Mouse (Mus musculus) midbrain, embryonic 14.5 days (tissue): Measurements from ENCODE around the gene Syn3. TPM values are rescaled to one million over a fixed set of nuclear protein-coding genes. Genes with fewer than 3 reads are reported as not detected.

Source experiments
- ATAC-seq: fragments of 200-750 bp; cut with Nextera tagmentation; 2 replicates; pipeline ENCODE4 v1.8.0; 2017; ENCODE audit warnings: moderate number of reproducible peaks, moderate library complexity; ENCODE audit not compliant: low FRiP score, low TSS enrichment
- DNase-seq: peaks from one replicate; pipeline ENCODE4 v3.0.0-alpha.2; 2015
- H3K27ac ChIP-seq: fragments of 300-500 bp; sonication (generic); replicated peaks from 2 replicates; pipeline ENCODE4 v1.5.1; 2014; ENCODE audit warnings: mild to moderate bottlenecking, low read depth, low read length, moderate library complexity
- H3K27me3 ChIP-seq: fragments of 300-500 bp; sonication (generic); 2 replicates; pipeline ENCODE4 v1.6.1; 2014; ENCODE audit warnings: low read length, control low read depth, mixed read lengths; ENCODE audit not compliant: control insufficient read depth, insufficient read depth
- H3K36me3 ChIP-seq: fragments of 300-500 bp; sonication (generic); 2 replicates; pipeline ENCODE4 v1.6.1; 2014; ENCODE audit warnings: low read length, control low read depth; ENCODE audit not compliant: control insufficient read depth, insufficient read depth
- H3K4me1 ChIP-seq: fragments of 300-500 bp; sonication (generic); 2 replicates; pipeline ENCODE4 v1.6.1; 2014; ENCODE audit warnings: mild to moderate bottlenecking, antibody characterized with exemption, low read length, control low read depth; ENCODE audit not compliant: control insufficient read depth, insufficient read depth
- H3K4me2 ChIP-seq: fragments of 300-500 bp; sonication (generic); 2 replicates; pipeline ENCODE4 v1.6.1; 2014; ENCODE audit warnings: mild to moderate bottlenecking, low read length, moderate library complexity
- H3K4me3 ChIP-seq: fragments of 300-500 bp; sonication (generic); replicated peaks from 2 replicates; pipeline ENCODE4 v1.5.1; 2014; ENCODE audit warnings: low read depth, low read length
- H3K9ac ChIP-seq: fragments of 300-500 bp; sonication (generic); replicated peaks from 2 replicates; pipeline ENCODE4 v1.6.1; 2014; ENCODE audit warnings: mild to moderate bottlenecking, low read length, moderate library complexity
- H3K9me3 ChIP-seq: fragments of 300-500 bp; sonication (generic); 2 replicates; pipeline ENCODE4 v1.6.1; 2016; ENCODE audit warnings: low read length, control low read depth, mixed read lengths; ENCODE audit not compliant: control insufficient read depth
- WGBS: fragments of 180-500 bp; shearing (Covaris S2); extraction: QIAGEN DNeasy Blood & Tissue Kit; methylation state at CpG from one replicate; pipeline ENCODE4 v1.1.7; 2014; 5-methylcytosine and 5-hydroxymethylcytosine counted together
- polyA plus RNA-seq: library from polyadenylated mRNA; unstranded; fragments of >200 nt; fragmentation: Nextera tagmentation; extraction: Ambion mirVana; gene quantifications from 2 replicates; pipeline ENCODE4 v1.2.1, GENCODE M21; 2014

The Syn3 gene
- polyA plus RNA-seq, 1 experiment from 2014 or later: 25.6 TPM

GRCm38 (mm10) chr10:86052818-86053522, 445.7 kb downstream of the Syn3 start:
- ATAC-seq (no peak), DNase-seq (no peak)
- Histone ChIP-seq H3K4me2 (no peak overlapping the region), H3K4me3 (no peak overlapping the region), H3K4me1 (no peaks in the 10 kb centered on the region), H3K36me3 (peaks cover 31% of the 10 kb centered on the region), H3K9me3 (0 out of 2 replicates have a peak, but pooled peaks cover 3% of the 10 kb centered on the region), H3K27ac (no peak overlapping the region), H3K9ac (no peak overlapping the region), H3K27me3 (no peaks in the 10 kb centered on the region)
- WGBS: 89% methylated on average over 10 of the region's 10 CpGs

- WGBS: 93% methylated on average over 2 of the region's 2 CpGs
- Histone ChIP-seq H3K36me3 (peaks cover 12% of the 10 kb centered on the region; the same call in 1 of the 2 replicates), H3K4me2 (no peak overlapping the region), H3K4me1 (no peaks in the 10 kb centered on the region), H3K9ac (no peak overlapping the region), H3K27ac (no peak overlapping the region), H3K9me3 (no peaks in the 10 kb centered on the region), H3K4me3 (no peak overlapping the region), H3K27me3 (no peaks in the 10 kb centered on the region)
- no peak for DNase-seq
- ATAC-seq: no peak
Observed at GRCm38 (mm10) chr10:86050522-86050921, 448.2 kb downstream of the Syn3 start.

- H3K4me1 ChIP-seq: no peaks in the 10 kb centered on the region
- no peaks in the 10 kb centered on the region for H3K27me3 ChIP-seq
- ATAC-seq (no peak), DNase-seq (no peak)
- H3K4me2 ChIP-seq: no peak overlapping the region
- no peak overlapping the region for H3K9ac ChIP-seq
- no peak overlapping the region for H3K27ac ChIP-seq
- peaks cover 6% of the 10 kb centered on the region; the same call in 1 of the 2 replicates for H3K36me3 ChIP-seq
- no peak overlapping the region for H3K4me3 ChIP-seq
- 90% methylated on average over 9 of the region's 9 CpGs for WGBS
- H3K9me3 ChIP-seq: no peaks in the 10 kb centered on the region
Observed at GRCm38 (mm10) chr10:86047786-86048185, 450.9 kb downstream of the Syn3 start.

- WGBS: 98% methylated on average over 1 of the region's 1 CpGs
- H3K36me3 ChIP-seq: no peaks in the 10 kb centered on the region
Observed at GRCm38 (mm10) chr10:86046371-86046770, 452.3 kb downstream of the Syn3 start.

GRCm38 (mm10) chr10:86044066-86044465, 454.6 kb downstream of the Syn3 start:
- Histone ChIP-seq H3K9me3 (no peaks in the 10 kb centered on the region), H3K27me3 (no peaks in the 10 kb centered on the region), H3K9ac (no peak overlapping the region), H3K4me3 (no peak overlapping the region), H3K27ac (no peak overlapping the region), H3K4me2 (no peak overlapping the region), H3K36me3 (no peaks in the 10 kb centered on the region), H3K4me1 (no peaks in the 10 kb centered on the region)
- ATAC-seq (no peak), DNase-seq (no peak)
- 81% methylated on average over 8 of the region's 8 CpGs for WGBS

More at GRCm38 (mm10) chr10:86046371-86046770, 452.3 kb downstream of the Syn3 start:
- Histone ChIP-seq H3K9me3 (no peaks in the 10 kb centered on the region), H3K4me3 (no peak overlapping the region), H3K27me3 (no peaks in the 10 kb centered on the region), H3K9ac (no peak overlapping the region), H3K27ac (no peak overlapping the region), H3K4me1 (no peaks in the 10 kb centered on the region), H3K4me2 (no peak overlapping the region)
- ATAC-seq (no peak), DNase-seq (no peak)

GRCm38 (mm10) chr10:86043651-86044050, 455.0 kb downstream of the Syn3 start:
- Histone ChIP-seq H3K9ac (no peak overlapping the region), H3K36me3 (no peaks in the 10 kb centered on the region), H3K4me1 (no peaks in the 10 kb centered on the region), H3K27me3 (no peaks in the 10 kb centered on the region), H3K4me3 (no peak overlapping the region), H3K4me2 (no peak overlapping the region), H3K9me3 (no peaks in the 10 kb centered on the region), H3K27ac (no peak overlapping the region)
- ATAC-seq: no peak
- 90% methylated on average over 4 of the region's 4 CpGs for WGBS
- DNase-seq: no peak

- Histone ChIP-seq H3K9me3 (no peaks in the 10 kb centered on the region), H3K27me3 (no peaks in the 10 kb centered on the region), H3K4me3 (no peak overlapping the region), H3K36me3 (no peaks in the 10 kb centered on the region), H3K9ac (no peak overlapping the region), H3K27ac (no peak overlapping the region), H3K4me2 (no peak overlapping the region), H3K4me1 (no peaks in the 10 kb centered on the region)
- 98% methylated on average over 2 of the region's 2 CpGs for WGBS
- ATAC-seq (no peak), DNase-seq (no peak)
Observed at GRCm38 (mm10) chr10:86034007-86034728, 464.5 kb downstream of the Syn3 start.

GRCm38 (mm10) chr10:86032517-86032916, 466.2 kb downstream of the Syn3 start:
- no peaks in the 10 kb centered on the region for H3K27me3 ChIP-seq
- no peak for DNase-seq
- no peak overlapping the region for H3K4me2 ChIP-seq
- no peak overlapping the region for H3K9ac ChIP-seq
- ATAC-seq: no peak
- 85% methylated on average over 3 of the region's 3 CpGs for WGBS
- no peaks in the 10 kb centered on the region for H3K9me3 ChIP-seq
- no peaks in the 10 kb centered on the region for H3K36me3 ChIP-seq
- no peak overlapping the region for H3K27ac ChIP-seq
- no peaks in the 10 kb centered on the region for H3K4me1 ChIP-seq
- H3K4me3 ChIP-seq: no peak overlapping the region

GRCm38 (mm10) chr10:86030743-86031142, 468.0 kb downstream of the Syn3 start:
- ATAC-seq: no peak
- no peaks in the 10 kb centered on the region for H3K36me3 ChIP-seq
- no peaks in the 10 kb centered on the region for H3K4me1 ChIP-seq
- H3K27me3 ChIP-seq: no peaks in the 10 kb centered on the region
- WGBS: 92% methylated on average over 7 of the region's 7 CpGs
- no peak overlapping the region for H3K4me2 ChIP-seq
- DNase-seq: no peak
- H3K4me3 ChIP-seq: no peak overlapping the region
- no peak overlapping the region for H3K27ac ChIP-seq
- H3K9me3 ChIP-seq: no peaks in the 10 kb centered on the region
- no peak overlapping the region for H3K9ac ChIP-seq
